Mouse (Mus musculus): ENCODE measurements around the gene Chpf.

Gene Chpf

DNA sequence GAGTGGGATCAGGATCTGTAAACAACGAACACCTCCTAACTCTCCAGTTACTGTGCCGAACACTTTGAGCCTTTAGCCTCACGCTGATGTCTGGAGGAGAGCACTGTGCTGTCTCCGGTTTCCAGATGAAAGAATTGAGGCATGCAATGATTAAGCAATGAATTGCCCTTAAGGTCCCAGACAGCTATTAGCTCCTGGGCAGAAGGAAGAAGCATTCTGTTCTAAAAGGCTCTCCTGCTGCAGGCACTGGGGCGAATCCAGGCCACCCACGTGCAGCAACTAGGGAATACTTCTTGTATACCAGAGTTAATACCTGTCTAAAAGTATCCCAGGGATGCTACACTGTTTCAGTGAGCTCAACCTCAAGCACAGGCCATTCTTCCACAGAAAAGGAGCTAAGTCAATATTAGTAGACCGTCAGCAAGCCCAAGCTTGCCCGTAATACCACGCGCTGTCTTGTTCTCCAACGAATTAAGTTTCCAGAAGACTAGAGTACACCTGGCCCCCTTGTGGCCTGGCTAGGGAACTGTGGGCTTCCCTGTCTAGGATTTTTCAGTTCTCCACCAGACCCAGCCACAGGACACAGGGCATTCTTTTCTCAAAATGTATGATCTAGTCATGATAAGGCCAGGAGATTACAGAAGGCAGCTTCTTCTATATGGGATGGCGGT lies 15.9 kb upstream of the Chpf start:
- DNase-seq = no peak

DNA sequence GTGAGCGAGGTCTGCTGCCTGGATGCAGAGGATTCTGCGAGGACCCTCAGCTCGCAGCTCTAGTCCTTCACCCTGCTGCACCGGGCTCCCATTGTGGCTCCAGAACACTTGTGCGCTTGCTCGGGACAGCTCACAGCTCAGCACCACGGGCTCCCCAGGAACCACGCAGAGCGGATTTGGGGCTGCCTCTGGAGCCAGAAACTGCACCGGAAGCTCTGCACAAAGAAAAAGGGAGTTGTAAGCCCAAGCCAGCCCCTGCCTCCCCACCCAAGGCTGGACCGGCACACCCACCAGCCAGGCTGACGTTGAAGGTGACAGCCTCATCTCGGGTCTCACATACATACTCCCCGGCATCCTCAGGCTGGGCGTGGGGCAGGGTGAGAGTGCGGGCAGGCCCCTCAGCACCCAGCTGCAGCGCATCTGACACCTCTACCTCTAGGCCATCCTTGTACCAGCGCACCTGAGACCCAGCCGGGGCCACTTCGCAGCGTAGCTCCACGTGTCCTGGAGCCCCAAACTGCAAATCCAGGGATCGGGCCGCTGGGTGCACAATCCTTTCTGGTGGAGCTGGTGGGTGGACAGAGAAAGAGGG lies 13.6 kb upstream of the Chpf start:
- no peak for DNase-seq

DNA sequence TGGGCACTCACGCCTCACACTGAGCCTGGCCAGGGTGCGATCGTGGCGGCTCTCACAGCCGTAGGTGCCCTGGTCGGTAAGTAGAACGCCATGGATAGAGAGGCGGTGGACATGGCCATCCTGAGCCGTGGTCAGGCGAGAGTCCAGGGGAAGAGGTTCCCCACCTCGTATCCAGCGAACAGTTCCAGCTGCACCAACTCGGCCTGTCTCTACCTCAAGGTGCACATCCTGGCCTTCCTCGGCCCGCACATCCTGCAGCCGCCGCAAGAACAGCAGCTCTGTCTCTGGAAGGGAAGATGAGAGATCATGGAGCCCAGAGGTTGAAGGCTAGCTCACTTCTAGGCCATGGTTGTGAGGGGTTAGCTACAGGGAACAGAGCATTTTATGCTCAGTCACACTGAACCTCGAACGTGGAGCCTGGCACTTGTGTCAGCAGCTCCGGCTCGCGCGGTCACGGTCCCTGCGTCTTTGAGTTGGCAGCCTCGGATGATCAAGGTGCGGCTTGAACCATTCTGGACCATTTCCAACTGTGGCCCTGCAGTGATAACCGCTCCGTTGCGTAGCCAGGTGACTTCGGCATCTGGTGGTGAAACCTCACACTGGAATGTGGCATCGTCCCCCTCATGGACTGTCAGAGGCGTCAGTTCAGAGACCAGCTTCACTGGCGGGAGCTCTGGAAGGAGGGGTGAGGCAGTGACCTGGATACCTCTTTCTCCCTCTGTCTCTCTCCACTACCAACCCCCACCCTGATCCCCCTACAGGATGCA lies 11.9 kb upstream of the Chpf start:
- no peak for DNase-seq

DNA sequence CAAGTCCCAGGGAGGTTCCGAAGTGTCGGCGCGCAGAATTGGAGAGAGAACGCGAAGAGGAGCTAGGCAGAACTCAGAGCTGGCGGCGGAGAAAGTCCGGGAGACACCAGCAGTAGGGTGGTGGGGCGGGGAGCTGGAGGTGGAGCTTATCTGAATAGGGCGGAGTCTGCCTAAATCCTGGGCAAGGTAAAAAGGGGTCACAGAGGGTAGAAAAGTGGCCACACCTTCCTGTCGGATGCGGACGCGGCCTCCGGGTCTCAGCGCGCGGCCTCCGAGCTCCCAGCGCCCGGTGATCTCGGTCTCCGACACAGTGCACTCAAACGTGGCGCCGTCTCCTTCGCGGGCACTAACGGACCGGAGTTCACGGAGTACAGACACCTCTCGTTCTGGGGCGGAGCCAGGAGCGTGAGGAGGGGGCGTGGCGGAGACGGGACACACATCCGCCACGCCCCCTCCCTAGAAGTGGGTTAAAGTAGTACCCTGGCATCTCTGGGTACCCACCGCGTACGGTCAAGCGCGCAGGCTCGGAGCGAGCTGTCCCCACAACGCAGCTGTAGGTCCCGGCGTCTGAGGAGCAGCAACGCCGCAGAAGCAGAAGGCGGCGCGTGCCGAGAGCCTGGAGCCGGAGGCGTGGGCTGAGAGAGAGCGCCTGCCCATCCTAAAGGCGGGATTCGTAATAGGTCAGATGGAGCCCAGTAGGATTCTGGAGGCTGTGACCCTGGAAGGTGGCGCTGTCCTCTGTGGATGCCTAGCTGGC lies 8.5 kb upstream of the Chpf start:
- DNase-seq = peak; percentile 80

DNA sequence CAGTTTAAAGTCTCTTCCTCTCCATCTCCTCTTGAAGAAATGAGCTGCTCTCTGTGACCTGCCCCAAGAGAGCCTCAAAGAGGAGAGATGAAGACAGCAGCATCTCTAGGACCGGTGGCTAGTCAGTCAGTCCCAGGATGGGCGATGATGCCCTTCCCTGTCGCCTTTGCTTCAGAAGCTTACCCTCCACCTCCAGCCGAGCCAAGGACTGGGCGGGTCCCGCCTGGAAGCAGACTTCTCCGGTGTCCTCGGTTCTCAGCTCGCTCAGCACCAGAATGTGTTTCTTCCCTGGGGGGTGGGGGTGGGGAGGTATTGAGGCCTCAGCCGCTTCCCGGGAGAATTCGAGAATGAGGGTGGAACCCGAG lies 7.9 kb upstream of the Chpf start:
- DNase-seq = no peak

DNA sequence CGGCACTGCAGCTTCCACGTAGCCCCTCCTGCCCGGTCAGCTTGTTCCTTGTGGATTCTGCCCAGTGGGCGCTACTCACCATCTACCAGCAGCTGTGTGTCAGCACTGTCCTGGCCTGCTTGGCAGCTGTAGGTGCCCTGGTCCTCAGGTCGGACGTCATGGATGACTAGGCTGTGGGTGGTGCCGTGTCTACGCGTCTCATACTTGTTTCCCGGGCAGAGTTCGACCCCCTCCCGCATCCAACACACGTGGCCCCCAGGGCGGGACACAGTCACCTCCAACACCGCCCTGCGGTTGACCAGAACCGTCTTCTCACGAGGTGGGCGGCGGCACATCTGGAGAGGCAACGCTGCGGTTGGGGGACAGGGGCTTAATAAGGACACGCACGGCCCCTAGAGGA lies 7.5 kb upstream of the Chpf start:
- no peak for DNase-seq

DNA sequence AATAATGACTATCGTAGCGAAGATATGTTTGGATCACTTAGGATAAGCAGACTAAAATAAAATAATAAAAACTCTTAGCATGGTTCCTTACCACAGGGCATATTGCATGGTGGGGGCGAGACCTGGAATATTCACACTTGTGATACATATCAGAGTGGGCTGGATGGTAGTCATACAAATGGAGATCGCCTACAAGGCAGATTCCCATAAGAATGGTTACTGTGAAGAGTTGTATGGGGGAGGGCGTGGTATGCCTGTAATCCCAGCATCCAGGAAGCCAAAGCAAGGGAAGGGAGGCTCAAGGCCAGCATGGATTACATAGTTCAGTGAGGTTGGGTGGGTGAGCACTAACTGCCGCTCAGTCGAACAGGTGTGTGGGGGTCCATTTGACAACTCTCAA lies 1.6 kb upstream of the Chpf start:
- DNase-seq = no peak

DNA sequence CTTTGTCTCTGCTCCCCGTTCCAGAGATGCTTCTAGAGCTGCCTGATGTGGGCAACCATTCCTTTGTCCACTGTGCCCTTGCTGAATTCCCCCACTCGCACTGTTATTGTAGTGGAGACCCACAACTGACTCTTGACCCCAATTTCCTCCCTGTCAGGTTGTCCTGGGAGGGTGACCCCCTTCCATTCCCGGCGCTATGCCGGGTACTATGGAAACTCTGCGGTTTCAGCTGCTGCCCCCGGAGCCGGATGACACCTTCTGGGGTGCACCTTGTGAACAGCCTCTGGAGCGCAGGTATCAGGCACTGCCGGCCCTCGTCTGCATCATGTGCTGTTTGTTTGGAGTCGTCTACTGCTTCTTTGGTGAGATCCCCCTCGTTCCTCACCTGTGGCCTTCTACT lies 929 bp upstream of the Chpf start:
- no peak for DNase-seq

DNA sequence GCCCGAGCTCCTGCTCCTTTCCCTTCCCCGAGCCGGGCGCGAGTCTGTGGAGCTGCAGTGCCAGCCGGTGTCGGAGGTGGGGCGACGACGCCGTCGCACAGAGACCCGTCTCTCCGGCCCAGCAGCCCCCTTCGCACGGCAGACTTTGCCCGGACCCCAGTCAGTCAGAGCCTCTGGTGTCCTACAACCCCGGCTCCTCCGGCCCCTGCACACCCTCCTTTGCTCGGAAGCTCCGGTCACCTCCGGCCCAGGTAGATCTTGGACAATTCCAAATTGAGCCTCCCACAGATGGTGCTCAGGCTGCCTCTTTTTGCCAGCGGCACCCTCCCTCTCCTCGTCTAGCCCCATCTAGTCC lies 505 bp upstream of the Chpf start:
- DNase-seq = no peak

DNA sequence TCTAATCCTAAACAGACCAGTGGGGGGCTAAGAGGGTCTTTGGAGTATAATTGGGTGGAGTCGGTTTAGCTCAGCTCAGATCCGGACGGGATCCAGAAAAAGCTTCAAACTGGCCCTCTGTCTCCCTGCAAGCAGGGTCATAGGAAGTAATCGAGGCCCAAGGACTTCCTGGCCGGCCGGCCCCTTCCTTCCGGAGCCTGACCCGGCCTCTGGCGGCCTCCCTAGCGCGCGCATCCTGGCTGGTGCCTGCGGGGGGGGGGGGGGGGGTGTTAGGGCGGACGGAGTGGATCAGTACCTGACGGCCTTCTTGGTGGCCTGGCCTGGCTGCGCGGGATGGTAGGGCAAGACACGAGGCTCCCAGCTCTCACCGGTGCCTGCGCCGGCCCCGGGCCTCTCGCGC lies 610 bp downstream of the Chpf start:
- DNase-seq = peak; percentile 32

DNA sequence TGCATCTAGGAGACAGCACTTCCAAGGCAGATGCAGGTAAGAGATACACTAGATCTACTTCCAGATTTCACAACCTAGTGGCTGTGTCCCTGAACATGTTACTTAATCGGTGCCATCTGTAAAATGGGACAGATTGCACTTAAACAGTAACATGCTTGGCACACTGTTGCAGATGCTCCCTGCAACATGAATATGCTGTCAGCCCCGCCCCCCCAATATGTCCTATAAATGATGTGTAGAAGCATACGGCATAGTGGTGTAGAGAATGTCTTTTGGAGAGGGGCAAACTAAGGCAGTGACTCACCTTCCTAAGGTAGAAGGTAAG lies 1.2 kb downstream of the Chpf start:
- DNase-seq = no peak

DNA sequence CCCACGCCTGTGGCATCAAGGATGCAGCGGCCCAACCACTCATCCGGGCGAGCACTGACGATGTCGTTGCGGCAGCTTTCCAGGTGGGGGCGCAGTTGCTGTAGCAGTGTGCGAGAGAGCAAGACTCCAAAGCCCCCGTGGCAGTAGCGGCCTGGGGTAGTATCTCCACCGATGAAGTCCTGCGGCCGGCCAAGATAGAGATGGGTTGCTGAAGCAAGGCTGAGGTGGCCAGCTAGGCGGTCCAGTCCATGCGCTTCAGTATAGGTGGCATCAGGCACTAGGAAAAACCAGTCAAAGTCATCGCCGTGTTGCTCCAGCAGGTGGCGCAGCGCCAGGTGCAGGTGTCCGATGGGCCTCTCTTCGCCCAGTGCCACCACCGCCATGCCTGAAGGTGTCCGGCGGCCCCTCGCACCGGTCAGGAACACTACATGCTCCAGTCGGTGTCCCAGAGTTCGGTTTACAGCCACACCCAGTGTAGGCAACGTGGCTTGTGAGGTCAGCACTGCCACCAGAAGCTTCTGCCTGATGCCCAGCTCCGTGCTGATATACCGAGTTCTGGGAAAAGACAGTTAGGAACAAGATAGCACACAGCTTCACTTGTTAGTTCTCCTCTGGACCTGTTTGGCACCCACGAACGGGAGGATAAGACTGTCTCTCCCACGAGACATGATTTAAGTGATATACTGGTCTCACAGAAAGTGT lies 1.7 kb downstream of the Chpf start:
- DNase-seq = peak; percentile 81

DNA sequence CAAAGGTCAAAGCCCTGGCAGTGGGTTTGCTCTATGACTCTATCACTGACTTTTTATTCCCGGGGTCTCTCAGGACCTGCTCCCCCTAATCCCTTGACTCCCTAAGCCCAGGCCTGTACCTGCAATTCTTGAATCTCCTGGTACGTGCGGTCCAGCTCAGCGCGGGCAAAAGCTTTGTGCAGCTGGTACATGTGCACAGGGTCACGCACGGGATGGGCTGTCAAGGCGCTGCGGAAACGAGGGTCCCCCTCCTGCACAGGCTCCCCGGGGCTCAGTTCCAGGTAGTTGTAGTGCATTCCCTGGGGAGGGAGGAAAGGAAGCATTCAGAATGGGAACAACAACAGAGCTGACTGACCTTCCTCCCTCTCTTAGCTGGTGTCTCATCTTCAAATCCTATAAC lies 2.7 kb downstream of the Chpf start:
- no peak for DNase-seq

DNA sequence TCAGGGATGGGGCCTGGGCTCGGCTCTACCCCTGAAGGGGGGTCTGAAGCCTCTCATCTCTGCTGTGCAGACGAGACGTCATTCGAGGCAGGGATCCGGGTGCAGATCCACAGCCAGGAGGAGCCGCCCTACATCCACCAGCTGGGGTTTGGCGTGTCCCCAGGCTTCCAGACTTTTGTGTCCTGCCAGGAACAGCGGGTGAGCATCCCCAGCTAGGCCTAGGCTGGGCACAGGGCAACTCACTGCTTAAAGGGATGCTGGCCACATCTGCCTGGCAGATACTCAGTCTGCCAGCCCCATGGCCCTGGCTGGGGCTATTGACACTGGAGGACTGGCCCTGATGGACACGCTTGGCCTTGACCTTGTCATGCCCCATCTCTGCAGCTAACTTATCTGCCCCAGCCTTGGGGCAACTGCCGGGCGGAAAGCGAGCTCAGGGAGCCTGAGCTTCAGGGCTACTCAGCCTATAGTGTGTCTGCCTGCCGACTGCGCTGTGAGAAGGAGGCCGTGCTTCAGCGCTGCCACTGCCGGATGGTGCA lies 9.8 kb downstream of the Chpf start:
- no peak for DNase-seq

DNA sequence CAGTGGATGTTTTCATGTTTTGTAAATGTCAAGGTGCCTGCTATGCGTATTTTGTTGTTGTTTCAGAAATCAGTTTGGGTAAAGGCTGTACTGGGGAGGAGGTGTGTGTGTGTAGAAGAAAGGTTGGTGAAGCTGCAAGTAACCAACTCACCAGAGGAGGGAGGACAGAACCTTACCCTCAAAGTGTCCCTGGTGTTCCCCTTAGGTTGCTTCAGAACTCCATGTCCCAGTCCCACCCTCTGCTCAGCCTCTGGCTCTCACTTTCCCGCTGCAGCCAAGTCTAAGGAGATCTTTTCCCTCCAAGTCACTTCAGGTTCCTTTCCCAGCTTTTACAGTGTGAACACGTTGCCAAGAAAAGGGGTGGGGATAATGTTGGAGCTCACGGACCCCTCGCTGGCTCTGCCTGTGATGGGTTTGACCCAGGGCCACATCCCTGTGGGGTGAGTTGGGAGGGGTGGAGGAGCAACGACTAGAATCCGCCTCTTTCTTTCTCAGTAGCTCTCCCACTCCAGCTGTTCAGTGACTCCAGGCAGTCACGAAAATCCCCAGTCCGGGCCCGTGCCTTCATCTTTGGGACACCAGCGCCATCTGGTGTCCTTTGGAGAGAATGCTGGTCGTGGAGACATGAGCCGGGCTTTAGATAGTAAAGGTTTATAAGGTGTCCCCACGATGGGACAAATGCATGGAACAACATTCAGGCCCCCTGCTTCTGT lies 11.7 kb downstream of the Chpf start:
- peak; percentile 69 for DNase-seq

DNA sequence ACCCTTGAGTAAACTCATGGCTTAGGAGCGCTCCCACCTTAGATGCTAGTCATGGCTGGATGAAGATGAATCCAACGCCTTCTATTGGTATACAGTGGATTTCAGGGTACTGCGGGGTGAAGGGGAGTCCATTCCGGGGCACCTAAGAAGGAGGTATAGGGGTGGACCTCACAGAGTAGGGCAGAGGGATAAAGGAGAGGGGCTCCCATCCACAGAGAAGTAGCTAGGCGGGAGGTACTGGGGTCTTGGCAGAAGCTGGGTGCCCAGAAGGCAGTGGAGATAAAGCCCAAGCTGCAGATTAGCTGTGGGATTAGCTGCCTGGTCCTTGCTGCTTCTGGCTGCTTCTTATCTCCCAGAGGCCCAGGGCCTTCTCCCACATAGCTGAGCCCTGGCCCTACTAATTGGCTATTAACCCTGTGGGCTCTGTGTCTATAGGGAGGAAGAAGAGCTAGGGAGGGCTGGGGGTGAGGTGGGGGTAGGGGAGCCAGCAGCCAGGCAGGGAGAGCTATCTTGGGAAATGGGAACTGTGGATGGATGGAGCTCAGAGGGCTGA lies 15.4 kb downstream of the Chpf start:
- DNase-seq = no peak

DNA sequence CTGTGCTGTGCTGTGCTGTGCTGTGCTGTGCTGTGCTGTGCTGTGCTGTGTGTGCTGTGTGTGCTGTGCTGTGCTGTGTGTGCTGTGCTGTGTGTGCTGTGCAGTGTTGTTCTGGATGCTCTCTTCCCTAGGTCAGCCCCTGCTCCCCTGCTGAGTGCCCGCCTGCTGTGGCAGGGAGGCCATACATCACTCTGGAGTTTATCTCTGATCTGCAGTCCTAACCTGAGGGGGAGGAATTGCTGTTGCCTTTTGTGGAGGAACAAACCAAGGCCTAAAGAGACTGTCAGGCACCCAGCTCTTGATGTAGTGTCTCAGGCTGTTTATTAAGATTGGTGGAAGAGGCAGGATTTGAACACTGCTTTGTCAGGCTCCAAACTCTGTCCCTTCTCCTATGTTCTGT lies 16.5 kb downstream of the Chpf start:
- DNase-seq = no peak

DNA sequence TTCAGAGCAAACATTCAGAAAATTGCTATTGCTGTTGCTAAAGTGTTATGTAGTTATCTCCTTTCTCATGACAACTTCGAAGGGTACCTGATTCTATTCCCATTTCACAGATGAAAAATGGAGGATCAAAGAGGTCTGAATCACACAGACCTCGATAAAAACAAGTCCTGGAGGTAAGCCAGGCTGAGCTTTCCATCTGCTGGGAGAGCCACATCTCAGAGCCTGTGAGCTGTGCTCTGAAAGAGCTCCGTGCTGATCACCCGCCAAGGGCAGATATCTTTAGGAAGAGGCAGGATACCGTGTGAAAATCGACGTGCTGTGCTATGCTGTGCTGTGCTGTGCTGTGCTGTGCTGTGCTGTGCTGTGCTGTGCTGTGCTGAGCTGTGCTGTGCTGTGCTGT lies 18.8 kb downstream of the Chpf start:
- DNase-seq = no peak

DNA sequence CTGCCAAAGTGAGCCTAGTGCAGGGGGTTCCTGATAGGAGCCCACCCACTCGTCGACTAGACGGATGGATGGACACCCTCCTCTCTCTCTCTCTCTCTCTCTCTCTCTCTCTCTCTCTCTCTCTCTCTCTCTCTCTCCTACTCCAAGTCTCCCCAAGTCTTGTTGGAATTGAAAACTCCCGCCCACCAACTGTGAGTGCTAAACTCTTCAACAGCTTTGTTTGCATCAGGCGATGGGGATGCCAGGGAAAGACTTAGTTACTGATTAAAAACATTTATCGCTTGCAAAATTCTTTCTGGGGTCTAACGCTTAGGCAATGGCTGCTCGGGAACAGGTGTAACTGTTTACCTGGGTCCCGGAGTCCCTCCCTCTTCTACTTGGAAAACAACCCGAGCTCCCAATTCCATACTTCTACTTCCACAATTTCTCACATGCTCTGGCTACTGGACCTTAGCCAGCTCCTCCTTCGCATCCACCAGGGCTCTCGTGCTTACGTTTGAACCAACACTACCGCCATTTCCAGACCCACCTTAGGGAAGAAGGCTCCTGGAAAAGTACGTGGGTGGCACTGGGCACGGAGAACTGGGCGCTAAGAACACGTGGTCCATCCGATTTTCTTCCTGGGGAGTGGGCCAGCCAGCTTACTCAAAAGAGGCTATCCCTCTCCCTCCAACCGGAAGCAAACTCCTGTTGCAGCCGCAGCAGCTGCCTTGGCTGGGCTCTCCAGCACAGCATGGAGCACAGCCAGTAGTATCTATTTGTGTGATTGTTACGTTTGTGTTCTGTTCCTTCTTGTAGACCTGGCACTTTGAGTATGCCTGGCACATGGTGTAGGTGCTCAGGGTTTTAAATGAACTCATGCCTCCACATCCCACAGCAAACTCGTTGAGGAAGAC lies 20.1 kb downstream of the Chpf start:
- DNase-seq = no peak

DNA sequence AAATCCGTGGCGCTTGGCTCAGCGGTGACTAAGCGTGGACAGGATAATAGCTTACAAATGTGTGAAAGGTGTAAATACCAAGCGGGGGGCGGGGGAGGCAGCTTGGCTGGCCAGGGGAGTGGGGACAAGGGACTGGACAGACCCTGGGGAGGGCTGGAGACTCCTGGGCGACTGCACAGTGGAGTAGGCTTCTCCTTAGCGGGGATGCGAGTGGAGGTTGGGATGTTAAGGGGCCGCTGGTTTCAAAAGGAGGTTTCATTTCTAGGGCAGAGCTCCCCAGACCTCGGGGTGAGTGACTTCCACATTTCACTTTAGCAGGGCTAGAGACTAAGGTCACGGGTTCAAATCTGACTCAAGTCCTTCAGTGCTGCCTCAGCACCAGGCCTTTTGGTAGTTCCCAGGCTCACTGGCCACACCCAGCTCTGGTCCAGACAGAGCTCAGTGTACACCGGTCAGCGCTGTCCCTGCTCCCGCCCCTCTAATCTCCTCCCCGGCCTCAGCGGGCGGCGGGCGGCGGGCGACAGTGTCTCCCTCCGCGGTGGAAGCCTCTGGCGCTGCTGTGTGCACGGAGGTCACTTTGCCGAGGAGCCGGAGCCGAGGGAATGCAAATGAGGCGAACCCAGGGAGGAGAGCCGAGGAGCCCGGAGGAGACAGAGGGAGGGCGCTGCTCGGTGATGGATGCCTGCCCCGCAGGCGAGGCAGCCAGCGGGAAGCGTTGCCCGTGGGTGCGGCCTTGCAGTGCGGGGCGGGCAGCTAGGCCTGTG lies 20.9 kb downstream of the Chpf start:
- no peak for DNase-seq
